Mouse (Mus musculus) neural tube, embryonic 11.5 days (tissue): ENCODE measurements around the gene Cmas. TPM values are rescaled to one million over a fixed set of nuclear protein-coding genes. Genes with fewer than 3 reads are reported as not detected.

Experiments used
- ATAC-seq: fragments of 200-750 bp; cut with Nextera tagmentation; 2 replicates; pipeline ENCODE4 v1.8.0; 2017; ENCODE audit warnings: moderate number of reproducible peaks, mild to moderate bottlenecking, moderate TSS enrichment, moderate library complexity; ENCODE audit not compliant: insufficient read depth, low FRiP score, low TSS enrichment
- DNase-seq: peaks from one replicate; pipeline ENCODE4 v3.0.0-alpha.2; 2015; ENCODE audit warnings: low spot score
- H3K27ac ChIP-seq: fragments of 300-500 bp; sonication (generic); 2 replicates; pipeline ENCODE4 v1.5.1; 2014; ENCODE audit warnings: low read depth, mild to moderate bottlenecking, low read length
- H3K27me3 ChIP-seq: fragments of 300-500 bp; sonication (generic); 2 replicates; pipeline ENCODE4 v1.6.1; 2014; ENCODE audit warnings: mild to moderate bottlenecking, low read length, mixed read lengths; ENCODE audit not compliant: control insufficient read depth, insufficient read depth
- H3K36me3 ChIP-seq: fragments of 300-500 bp; sonication (generic); 2 replicates; pipeline ENCODE4 v1.6.1; 2014; ENCODE audit warnings: mild to moderate bottlenecking, low read length, moderate library complexity, mixed read lengths; ENCODE audit not compliant: control insufficient read depth, insufficient read depth
- H3K4me1 ChIP-seq: fragments of 300-500 bp; sonication (generic); 2 replicates; pipeline ENCODE4 v1.6.1; 2014; ENCODE audit warnings: low read length, mixed read lengths; ENCODE audit not compliant: control insufficient read depth, insufficient read depth
- H3K4me2 ChIP-seq: fragments of 300-500 bp; sonication (generic); 2 replicates; pipeline ENCODE4 v1.6.1; 2014; ENCODE audit warnings: low read depth, mild to moderate bottlenecking, moderate library complexity
- H3K4me3 ChIP-seq: fragments of 300-500 bp; sonication (generic); 2 replicates; pipeline ENCODE4 v1.5.1; 2014; ENCODE audit warnings: low read depth, low read length
- H3K9ac ChIP-seq: fragments of 300-500 bp; sonication (generic); 2 replicates; pipeline ENCODE4 v1.6.1; 2014; ENCODE audit warnings: mild to moderate bottlenecking, low read length
- H3K9me3 ChIP-seq: fragments of 300-500 bp; sonication (generic); 2 replicates; pipeline ENCODE4 v1.6.1; 2016; ENCODE audit warnings: low read length; ENCODE audit not compliant: control insufficient read depth
- WGBS: fragments of 180-500 bp; shearing (Covaris S2); extraction: QIAGEN DNeasy Blood & Tissue Kit; methylation state at CpG from one replicate; pipeline ENCODE4 v1.1.7; 2014; 5-methylcytosine and 5-hydroxymethylcytosine counted together
- polyA plus RNA-seq: library from polyadenylated mRNA; unstranded; fragments of >200 nt; fragmentation: Nextera tagmentation; extraction: Ambion mirVana; gene quantifications from 2 replicates; pipeline ENCODE4 v1.2.1, GENCODE M21; 2014

Cmas gene
- polyA plus RNA-seq, 1 experiment from 2014 or later, result 133 TPM

DNA sequence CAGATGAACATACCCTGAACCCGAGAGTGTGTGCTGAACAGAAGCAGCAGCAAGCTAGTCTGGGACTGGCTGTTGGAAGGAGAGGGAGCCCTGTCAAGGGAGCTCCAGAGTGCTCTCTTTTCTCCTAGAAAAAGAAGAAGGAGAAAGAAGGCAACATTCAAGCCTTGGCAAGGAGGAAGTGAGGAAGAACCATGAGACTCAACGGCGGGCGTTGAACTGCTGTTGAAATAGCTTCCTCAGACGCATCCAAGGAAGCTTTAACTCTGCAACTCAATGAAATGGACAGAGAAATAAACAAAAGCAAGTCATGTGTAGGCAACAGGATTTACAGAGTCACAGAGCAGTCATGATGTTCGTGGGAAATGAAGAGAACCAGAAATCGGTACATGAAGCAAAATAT lies 9.7 kb upstream of the Cmas start:
- no peak for ATAC-seq
- Histone ChIP-seq H3K27ac (no peak overlapping the region), H3K4me1 (no peaks in the 10 kb centered on the region), H3K4me2 (no peak overlapping the region), H3K36me3 (no peaks in the 10 kb centered on the region), H3K9me3 (no peaks in the 10 kb centered on the region; the same call in 1 of the 2 replicates), H3K4me3 (no peak overlapping the region), H3K9ac (no peak overlapping the region), H3K27me3 (no peaks in the 10 kb centered on the region)
- 82% methylated on average over 7 of the region's 7 CpGs for WGBS
- no peak for DNase-seq

- no peak overlapping the region for H3K4me2 ChIP-seq
- ATAC-seq, result no peak
- no peak overlapping the region for H3K4me3 ChIP-seq
- H3K27ac ChIP-seq, result no peak overlapping the region
- H3K4me1 ChIP-seq, result no peaks in the 10 kb centered on the region
- no peak for DNase-seq
- H3K9ac ChIP-seq, result no peak overlapping the region
- 84% methylated on average over 2 of the region's 2 CpGs for WGBS
- H3K27me3 ChIP-seq, result no peaks in the 10 kb centered on the region
- H3K36me3 ChIP-seq, result no peaks in the 10 kb centered on the region
- no peaks in the 10 kb centered on the region; the same call in 1 of the 2 replicates for H3K9me3 ChIP-seq
These were observed 9.3 kb upstream of the Cmas start for GRCm38 (mm10) chr6:142747165-142747564.

DNA sequence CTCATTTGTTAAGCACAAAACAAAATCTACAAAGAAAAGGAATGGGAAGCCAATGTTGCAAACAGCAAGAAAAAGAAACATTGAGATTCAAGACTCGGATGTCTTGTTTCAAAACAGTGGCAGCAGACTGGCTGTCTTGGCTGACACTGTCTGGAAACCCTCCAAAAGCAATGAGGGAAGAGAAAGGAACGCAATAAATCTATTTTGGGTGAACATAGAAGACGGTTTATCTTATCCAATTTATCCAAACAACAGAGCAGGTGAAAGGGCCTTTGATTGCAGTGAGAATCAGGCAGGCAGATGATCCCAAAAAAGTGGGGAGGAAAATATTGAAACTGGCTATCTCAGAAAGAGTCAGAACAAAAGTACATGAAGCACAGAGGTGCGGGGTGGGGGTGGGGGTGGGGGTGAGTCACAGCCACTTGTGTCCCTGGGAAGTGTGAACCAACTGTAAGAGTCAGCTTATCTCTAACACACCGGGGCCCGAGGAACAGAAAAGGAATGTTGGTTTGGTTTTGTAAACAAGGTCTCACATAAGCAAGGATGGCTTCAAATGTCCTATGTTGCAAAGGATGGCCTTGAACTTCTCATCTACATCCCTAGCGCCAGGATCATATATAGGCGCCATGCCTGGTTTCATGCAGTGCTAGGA lies 8.3 kb upstream of the Cmas start:
- ATAC-seq, result no peak
- Histone ChIP-seq H3K27me3 (no peaks in the 10 kb centered on the region), H3K9ac (no peak overlapping the region), H3K27ac (no peak overlapping the region), H3K9me3 (no peaks in the 10 kb centered on the region; the same call in 1 of the 2 replicates), H3K4me3 (no peak overlapping the region), H3K4me1 (no peaks in the 10 kb centered on the region), H3K4me2 (no peak overlapping the region), H3K36me3 (no peaks in the 10 kb centered on the region)
- WGBS, result 85% methylated on average over 8 of the region's 8 CpGs
- no peak for DNase-seq

DNA sequence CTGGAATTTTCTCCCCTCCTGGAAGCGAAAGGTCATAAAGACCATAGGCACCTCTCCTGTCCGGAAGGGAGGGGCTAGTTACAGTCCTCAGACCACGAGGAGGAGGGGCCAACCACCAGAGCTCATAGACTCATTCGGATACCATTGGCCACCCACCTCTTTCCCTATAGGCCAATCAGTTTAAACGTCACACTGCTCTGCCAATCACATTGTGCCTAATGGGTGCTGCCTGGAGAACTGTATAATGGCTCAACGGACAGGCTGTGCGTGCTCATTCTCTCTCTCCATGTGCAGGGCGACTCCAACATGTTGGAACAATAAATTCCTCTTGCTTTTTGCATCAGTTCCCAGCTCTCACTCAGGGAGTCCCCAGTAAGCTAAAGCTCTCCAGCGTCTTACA lies 5.1 kb upstream of the Cmas start:
- DNase-seq, result no peak
- Histone ChIP-seq H3K9ac (no peak overlapping the region), H3K9me3 (no peaks in the 10 kb centered on the region), H3K4me2 (no peak overlapping the region), H3K27me3 (no peaks in the 10 kb centered on the region), H3K27ac (no peak overlapping the region), H3K4me3 (no peak overlapping the region), H3K4me1 (no peaks in the 10 kb centered on the region), H3K36me3 (no peaks in the 10 kb centered on the region)
- WGBS, result 45% methylated on average over 9 of the region's 9 CpGs
- peak; percentile 54; the same call in 1 of the 2 replicates for ATAC-seq

DNA sequence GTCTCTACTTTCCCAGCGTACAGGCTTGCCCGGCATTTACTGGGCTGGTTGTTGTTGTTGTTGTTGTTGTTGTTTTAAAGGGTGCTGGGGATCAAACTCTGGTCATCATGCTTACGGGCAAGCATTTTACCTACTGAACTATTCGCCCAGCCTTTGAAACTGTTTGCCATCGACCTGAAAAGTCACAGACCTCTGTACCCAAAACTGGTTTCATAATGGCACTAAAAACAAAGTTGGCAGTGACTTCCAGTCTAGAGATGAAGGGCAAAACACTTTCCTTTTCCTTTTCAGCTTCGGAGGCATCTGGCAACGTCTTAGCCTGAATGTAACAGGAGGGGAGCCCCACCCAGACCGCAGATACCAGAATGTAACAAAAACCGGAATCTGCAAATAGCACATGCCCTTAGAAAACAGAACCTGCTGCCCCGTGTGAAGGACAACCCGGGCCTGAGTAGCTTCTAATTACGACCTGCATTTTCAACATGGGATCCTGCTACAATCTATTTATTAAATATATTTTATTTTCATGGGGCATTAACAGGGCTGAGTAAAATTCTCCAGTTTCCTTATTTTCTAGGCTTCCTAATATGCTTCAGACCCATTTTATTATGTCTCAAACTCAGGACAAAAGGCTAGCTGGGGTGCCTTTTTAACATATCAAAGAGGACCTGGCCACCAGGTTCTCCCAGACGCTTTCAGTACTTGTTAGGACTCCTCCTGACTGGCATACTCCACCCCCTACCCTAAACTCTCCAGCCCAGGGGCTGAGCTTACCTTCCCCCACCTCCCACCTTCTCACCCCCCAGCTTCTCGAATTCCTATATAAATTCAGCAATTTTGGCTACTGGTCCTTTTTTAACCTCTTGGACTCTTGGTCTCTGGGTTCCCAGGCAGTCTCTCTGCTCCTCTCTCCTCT lies 3.9 kb upstream of the Cmas start:
- no peaks in the 10 kb centered on the region for H3K27me3 ChIP-seq
- DNase-seq, result no peak
- no peak for ATAC-seq
- no peaks in the 10 kb centered on the region for H3K36me3 ChIP-seq
- no peak overlapping the region for H3K4me2 ChIP-seq
- H3K4me3 ChIP-seq, result no peak overlapping the region
- no peaks in the 10 kb centered on the region for H3K9me3 ChIP-seq
- H3K27ac ChIP-seq, result no peak overlapping the region
- 39% methylated on average over 14 of the region's 14 CpGs for WGBS
- H3K4me1 ChIP-seq, result peaks cover 4% of the 10 kb centered on the region; the same call in 1 of the 2 replicates
- H3K9ac ChIP-seq, result no peak overlapping the region

DNA sequence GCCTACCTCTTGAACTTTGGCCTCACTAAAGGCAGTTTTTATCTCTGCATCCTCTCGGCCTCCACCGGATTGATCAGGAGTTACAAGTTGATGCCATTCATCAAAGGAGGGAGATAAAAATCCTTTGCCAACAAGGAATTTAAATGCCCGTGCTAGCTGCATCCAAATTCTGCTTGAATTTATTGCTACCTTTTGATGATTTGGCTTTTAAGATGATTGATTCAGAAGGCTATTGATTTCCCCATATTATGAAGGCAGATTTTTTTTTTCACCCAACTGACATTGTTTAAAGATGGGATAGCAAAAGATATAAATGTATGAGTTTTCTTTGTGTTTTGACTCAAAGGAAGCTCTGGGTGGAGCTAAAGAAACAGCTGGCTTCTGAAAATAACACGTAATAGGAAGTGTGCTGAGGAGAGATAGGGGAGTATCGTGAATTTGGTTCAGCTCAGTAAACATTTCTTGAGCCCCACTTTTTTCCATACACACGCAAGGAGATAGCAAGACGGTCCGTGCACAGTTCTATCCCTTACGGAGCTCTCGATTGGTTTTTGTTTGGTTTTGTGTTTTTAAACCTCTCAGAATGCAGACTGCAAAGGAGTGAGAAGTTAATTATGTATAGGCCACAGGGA lies 964 bp downstream of the Cmas start:
- 62% methylated on average over 10 of the region's 10 CpGs for WGBS
- peak overlapping the region; percentile 74 for H3K4me2 ChIP-seq
- peak overlapping the region; percentile 66 for H3K4me3 ChIP-seq
- H3K36me3 ChIP-seq, result no peaks in the 10 kb centered on the region
- no peak for ATAC-seq
- H3K27me3 ChIP-seq, result no peaks in the 10 kb centered on the region
- H3K4me1 ChIP-seq, result peaks cover 6% of the 10 kb centered on the region; the same call in 1 of the 2 replicates
- H3K9me3 ChIP-seq, result no peaks in the 10 kb centered on the region
- H3K27ac ChIP-seq, result no peak overlapping the region; the same call in 1 of the 2 replicates
- H3K9ac ChIP-seq, result peak overlapping the region; percentile 84
- no peak for DNase-seq

- Histone ChIP-seq H3K4me2 (peak overlapping the region; percentile 74), H3K4me1 (peaks cover 6% of the 10 kb centered on the region; the same call in 1 of the 2 replicates), H3K9me3 (no peaks in the 10 kb centered on the region), H3K36me3 (no peaks in the 10 kb centered on the region), H3K27ac (no peak overlapping the region), H3K27me3 (no peaks in the 10 kb centered on the region), H3K4me3 (no peak overlapping the region; the same call in 1 of the 2 replicates), H3K9ac (peak overlapping the region; percentile 23; the same call in 1 of the 2 replicates)
- ATAC-seq (no peak), DNase-seq (no peak)
- 90% methylated on average over 6 of the region's 6 CpGs for WGBS
These were observed 1.5 kb downstream of the Cmas start for GRCm38 (mm10) chr6:142757976-142758375.

DNA sequence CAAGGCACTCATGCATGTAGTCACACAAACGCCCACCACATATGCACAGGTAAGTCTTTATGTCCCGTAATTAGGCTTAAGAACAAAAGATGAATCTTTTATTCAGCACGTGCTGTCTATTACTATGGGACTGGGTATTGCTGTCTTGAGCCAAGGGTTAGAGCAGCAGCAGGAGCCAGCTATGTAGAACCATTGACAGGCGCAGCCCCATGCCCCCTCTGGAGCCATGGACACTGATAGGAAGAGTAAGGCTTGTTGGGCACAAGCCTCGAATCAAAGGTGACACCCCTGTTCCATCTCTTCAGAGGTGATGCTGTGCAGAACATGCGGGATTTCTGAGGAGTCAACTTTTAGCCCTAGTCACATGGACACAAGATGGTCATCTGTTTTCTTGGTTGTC lies 2.1 kb downstream of the Cmas start:
- no peaks in the 10 kb centered on the region for H3K9me3 ChIP-seq
- WGBS, result 90% methylated on average over 6 of the region's 6 CpGs
- no peak for ATAC-seq
- no peak for DNase-seq
- H3K9ac ChIP-seq, result no peak overlapping the region
- H3K36me3 ChIP-seq, result no peaks in the 10 kb centered on the region
- H3K4me2 ChIP-seq, result no peak overlapping the region
- peaks cover 6% of the 10 kb centered on the region; the same call in 1 of the 2 replicates for H3K4me1 ChIP-seq
- no peaks in the 10 kb centered on the region for H3K27me3 ChIP-seq
- H3K27ac ChIP-seq, result no peak overlapping the region
- no peak overlapping the region for H3K4me3 ChIP-seq
